Mouse (Mus musculus) thymus, postnatal 4 days (tissue): ENCODE data around the gene Tmem270.
"Not testable (repeated sequence)": the region's sequence is repeated elsewhere in the genome, so short reads cannot be mapped to it uniquely, and the experiment has no call there.

Experiments
- DNase-seq: peaks from one replicate; pipeline ENCODE4 v3.0.0; 2021

Gene Tmem270

DNA sequence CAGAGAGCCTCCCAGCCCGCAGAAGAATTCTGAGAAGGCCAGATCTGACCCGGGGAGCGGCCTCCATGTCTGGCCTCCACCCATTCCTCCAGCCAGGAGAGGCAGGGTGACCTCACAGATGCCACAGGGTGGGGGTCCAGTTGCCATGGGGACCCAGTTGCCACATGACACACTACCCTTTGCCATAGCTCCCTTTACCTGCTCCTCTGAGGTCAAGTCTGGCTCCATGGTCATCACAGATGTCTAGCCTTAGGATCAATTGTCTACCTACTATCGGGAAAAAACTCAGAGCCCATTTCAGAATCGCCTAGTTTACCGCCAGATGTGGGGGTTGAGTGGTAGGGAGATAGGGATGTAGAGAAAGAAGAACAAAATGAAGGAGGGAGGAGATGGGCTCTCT, at the start of gene Tmem270:
Gene Tmem270 (minus strand): TSS at position 101 of the 400 bp plus-strand sequence.
- DNase-seq, result no peak

DNA sequence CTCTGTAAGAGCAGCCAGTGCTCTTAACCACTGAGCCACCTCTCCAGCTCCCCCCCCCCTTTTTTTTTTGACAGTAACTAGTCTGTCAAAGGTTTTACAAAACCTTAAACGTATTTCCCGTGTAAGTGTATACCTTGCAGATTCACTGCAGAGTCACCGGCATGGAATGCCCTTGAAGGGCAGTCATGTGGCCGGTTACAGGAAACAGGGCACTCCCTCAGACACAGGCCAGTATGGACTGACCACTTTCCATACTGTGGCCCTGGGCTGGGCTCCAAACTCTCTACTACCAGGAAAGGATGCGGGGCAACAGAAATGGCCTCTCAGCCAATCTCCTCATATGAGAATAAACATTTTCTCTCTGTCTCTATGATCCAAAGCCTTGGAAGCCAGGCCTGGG, 49.0 kb upstream of the Tmem270 start:
- DNase-seq, result no peak

DNA sequence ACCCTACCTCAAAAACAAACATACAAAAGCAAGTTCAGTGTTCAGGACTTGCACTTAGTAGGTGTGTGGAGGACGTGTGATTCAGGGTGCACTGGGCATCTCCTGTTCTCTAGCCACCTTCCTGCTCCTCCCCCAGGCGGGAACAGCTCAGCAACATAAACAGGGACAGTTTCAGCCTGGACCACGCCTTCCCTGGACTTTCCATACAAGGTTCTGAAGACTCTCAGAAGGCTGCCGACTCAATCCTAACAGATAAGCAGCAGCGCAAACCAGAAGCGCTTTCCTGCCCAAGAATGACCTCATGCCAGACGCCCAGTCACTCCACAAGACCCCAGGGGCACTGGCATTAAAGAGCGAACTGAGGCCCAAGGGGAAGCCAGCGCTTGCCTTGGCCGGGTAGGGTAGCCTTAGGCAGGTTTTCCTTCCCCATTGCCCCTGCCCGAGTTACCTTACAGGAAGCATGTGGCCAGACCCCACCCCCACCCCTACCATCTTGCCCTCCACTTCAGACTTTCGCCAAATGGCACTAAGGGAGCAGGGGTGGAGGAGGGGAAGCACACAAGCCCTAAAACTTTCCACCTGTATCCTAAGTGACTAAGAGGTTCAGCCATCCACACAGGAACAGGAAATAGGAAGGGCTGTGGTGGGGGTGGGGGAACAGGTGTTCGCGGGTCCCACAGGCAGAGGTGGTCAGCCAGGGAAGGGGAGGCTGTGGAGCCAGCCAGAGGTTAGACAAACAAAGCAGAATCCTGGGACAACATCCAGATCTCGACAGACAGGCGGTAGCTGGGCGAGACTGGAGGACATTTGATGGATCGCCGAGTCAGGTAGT, 44.7 kb upstream of the Tmem270 start:
- peak; percentile 68 for DNase-seq

GRCm38 (mm10) chr5:134948085-134948439, 41.5 kb upstream of the Tmem270 start:
- no peak for DNase-seq

GRCm38 (mm10) chr5:134947420-134948084, 41.0 kb upstream of the Tmem270 start:
- DNase-seq, result peak; percentile 52

GRCm38 (mm10) chr5:134946857-134947255, 40.3 kb upstream of the Tmem270 start, which contains the start of gene Cldn4:
Cldn4 (minus strand) TSS chr5:134946934.
- DNase-seq, result peak; percentile 83

DNA sequence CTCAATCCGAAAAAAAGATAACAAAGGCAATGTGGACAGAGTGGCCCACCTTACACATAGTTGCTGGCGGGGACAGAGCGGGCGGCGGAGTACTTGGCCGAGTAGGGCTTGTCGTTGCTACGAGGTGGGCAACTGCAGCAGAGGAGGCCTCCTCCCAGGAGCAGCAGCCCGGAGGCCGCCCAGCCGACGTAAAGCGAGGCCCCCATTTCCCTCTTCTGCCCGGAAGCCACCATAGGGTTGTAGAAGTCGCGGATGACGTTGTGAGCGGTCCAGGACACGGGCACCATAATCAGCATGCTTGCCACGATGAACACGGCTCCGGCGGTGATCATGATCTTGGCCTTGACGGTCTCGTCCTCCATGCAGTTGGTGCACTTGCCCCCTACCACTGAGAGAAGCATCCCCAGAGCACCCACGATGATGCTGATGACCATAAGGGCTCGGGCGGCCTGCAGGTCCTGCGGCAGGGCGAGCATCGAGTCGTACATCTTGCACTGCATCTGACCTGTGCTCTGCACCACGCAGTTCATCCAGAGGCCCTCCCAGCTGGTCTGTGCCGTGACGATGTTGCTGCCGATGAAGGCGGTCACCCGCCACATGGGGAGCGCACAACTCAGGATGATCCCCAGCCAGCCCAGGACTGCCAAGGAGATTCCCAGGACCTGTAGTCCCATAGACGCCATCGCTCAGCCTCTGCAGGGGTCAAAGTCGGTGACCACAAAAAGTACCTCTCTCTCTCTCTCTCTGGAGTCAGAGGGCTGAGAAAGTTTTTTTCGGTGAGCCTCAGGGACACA, 39.7 kb upstream of the Tmem270 start:
- peak; percentile 52 for DNase-seq

GRCm38 (mm10) chr5:134945266-134945959, 38.9 kb upstream of the Tmem270 start:
- no peak for DNase-seq

- no peak for DNase-seq
Measured at GRCm38 (mm10) chr5:134944179-134944578, 37.6 kb upstream of the Tmem270 start.

DNA sequence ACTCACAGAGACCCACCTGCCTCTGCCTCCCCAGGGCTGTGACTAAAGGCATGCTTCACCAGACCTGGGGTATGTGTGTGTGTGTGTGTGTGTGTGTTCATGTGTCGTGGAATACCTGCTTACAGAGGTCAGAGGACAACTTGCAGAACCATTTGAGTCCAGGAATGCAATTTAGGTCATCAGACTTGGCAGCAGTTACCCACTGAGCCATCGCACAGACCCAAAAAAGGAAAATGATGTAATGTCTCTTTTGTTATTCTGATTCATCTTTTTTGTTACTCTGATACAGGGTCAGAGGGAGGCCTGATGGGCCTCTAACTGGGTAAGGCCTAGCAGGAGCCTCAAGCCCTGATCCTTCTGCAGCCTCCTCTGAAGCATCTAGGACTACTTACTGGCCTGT, 36.2 kb upstream of the Tmem270 start:
- DNase-seq, result no peak

DNA sequence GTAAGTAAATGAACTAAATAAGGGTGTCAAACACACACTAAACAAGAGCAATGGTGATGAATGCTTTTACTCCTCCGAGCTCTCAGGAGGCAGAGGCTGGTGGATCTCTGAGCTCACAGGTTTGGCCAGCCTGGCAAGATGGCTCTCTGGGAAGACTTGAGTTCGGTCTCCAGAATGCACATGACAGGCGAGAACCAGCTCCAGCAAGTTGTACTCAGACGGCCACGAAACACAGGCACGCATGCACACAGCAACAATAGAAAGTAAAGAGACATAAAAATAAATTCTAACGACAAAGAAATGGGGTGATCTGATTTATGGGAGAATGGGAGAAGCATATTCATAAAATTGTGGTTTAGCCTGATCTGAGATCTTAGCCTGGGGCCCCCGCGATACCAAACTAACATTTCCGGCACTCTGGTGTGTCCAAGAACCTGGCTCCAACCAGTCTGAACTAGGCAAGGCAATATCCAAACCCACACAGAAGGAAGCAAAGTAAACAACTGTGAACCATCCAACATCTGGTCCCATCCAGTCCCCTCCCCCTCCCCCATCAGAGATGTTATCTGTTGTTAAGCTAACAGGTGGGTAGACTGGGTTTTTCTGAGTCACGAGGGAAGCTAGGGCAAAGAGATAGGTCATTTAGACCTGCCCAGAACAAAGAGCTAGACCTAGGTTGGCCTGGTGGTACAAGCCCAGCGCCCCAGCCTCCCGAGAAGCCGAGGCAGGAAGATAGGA, 35.1 kb upstream of the Tmem270 start:
- peak; percentile 73 for DNase-seq

DNA sequence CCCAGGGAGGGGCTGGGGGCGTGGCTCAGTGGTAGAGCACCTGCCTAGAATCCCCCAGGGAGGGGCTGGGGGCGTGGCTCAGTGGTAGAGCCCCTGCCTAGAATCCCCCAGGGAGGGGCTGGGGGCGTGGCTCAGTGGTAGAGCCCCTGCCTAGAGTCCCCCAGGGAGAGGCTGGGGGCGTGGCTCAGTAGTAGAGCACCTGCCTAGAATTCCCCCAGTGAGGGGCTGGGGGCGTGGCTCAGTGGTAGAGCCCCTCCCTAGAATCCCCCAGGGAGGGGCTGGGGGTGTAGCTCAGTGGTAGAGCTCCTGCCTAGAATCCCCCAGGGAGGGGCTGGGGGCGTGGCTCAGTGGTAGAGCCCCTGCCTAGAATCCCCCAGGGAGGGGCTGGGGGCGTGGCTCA, 33.0 kb upstream of the Tmem270 start:
- not testable (repeated sequence) for DNase-seq

- DNase-seq, result no peak
Measured at GRCm38 (mm10) chr5:134939069-134939468, 32.5 kb upstream of the Tmem270 start.

GRCm38 (mm10) chr5:134936626-134937185, 30.2 kb upstream of the Tmem270 start:
- no peak for DNase-seq

DNA sequence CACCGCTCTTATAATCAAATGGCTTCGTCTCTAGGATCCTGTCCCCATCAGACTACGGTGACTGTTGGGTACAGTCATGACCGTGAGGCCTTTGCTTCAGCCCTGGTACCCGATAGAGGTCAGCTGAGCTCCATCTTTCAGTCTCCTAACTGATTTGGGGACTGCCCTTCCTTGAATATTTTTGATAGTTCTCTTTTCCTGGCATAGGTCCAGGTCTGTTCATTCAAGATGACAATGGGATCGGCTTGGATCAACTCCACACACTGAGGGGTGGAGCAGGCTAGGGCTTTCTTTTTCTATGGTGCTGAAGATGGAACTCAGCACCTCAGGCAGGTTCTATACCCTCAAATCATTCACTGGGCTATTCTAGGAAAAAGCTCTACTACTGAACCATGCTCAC, 29.5 kb upstream of the Tmem270 start:
- DNase-seq, result no peak

DNA sequence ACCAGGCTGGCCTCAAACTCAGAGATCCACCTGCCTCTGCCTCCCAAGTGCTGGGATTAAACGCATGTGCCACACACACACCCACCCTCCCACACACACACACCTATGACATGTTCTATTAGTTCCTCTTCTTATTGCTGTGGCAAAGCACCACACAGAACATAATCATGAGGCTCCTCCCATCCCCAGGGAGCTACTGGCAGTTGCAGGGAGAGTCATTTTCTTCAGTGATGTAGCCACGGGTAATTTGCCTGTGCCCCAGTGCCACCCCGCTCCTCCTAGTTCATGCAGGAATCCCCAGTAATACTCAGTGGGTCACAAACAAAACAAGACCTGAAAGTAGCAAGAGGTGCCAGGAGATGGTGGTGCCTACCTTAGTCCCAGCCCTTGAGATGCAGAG, 28.1 kb upstream of the Tmem270 start:
- no peak for DNase-seq

GRCm38 (mm10) chr5:134933686-134934085, 27.2 kb upstream of the Tmem270 start:
- DNase-seq, result peak; percentile 43

- DNase-seq, result peak; percentile 64
Measured at GRCm38 (mm10) chr5:134933281-134933680, 26.7 kb upstream of the Tmem270 start.

DNA sequence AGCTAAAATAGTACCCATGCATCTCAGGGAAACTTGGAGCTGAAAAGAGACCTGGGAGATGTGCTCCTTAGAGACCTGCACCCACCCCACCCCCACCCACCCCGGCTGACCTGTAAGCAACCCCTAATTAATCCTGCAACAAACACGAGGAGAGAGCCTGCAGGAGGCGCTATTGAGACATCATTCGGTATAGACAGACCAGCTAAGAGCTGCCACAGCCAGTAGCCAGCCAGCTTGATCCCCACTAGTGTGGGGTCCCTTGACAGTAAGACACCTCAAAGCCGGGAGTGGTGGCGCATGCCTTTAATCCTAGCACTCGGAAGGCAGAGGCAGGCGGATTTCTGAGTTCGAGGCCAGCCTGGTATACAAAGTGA, 26.4 kb upstream of the Tmem270 start:
- peak; percentile 84 for DNase-seq

DNA sequence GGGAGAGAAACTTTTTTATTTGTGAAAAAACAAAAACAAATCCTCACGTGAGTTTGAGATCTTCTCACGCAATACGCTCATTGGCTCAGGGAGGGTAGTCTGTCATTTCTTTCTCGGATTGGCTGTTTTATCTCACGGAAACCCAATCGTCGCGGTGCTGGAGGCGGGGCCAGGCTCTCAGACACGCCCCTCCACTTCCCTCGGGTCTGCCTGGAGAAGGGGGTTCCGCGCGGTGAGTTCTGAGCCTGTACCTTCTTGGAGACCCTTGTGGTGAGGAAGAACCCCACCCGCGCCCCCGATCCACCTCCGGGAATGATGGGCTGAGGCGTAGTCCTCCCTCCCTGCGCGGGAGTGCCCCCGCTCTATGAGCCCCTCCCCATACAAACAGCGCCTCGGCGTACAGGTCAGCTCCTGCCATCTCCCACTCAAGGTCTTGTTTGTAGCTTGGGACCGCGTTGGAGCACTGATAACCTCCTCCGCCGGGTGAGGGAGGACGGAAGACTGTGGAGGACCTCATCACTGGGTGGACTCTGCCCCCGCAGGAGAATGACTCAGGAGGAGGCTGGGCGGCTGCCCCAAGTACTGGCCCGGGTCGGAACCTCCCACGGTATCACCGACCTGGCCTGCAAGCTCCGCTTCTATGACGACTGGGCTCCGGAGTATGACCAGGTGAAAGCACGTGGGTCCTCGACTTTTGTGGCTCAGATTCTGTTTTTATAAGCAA, 25.8 kb upstream of the Tmem270 start, which contains the start of gene Mettl27:
Gene Mettl27 (plus strand): TSS at position 190 of the 724 bp plus-strand sequence.
- DNase-seq, result peak; percentile 95

GRCm38 (mm10) chr5:134929988-134930387, 23.5 kb upstream of the Tmem270 start:
- DNase-seq, result no peak
